Mouse (Mus musculus) limb, embryonic 14.5 days (tissue): ENCODE data around the gene Opn1sw. TPM values are rescaled to one million over a fixed set of nuclear protein-coding genes. Genes with fewer than 3 reads are reported as not detected.
"Not testable (repeated sequence)": the region's sequence is repeated elsewhere in the genome, so short reads cannot be mapped to it uniquely, and the experiment has no call there.

Source experiments
- ATAC-seq: fragments of 200-750 bp; cut with Nextera tagmentation; 2 replicates; pipeline ENCODE4 v1.8.0; 2017; ENCODE audit warnings: low read depth, moderate number of reproducible peaks, moderate TSS enrichment; ENCODE audit not compliant: low FRiP score
- DNase-seq: peaks from one replicate; pipeline ENCODE4 v3.0.0-alpha.2; 2015; ENCODE audit warnings: low spot score
- H3K27ac ChIP-seq: fragments of 300-500 bp; sonication (generic); replicated peaks from 2 replicates; pipeline ENCODE4 v1.5.1; 2014; ENCODE audit warnings: low read depth, mild to moderate bottlenecking, low read length, moderate library complexity, mixed read lengths
- H3K27me3 ChIP-seq: fragments of 300-500 bp; sonication (generic); 2 replicates; pipeline ENCODE4 v1.6.1; 2014; ENCODE audit warnings: low read length, mixed read lengths; ENCODE audit not compliant: control insufficient read depth, insufficient read depth
- H3K36me3 ChIP-seq: fragments of 300-500 bp; sonication (generic); 2 replicates; pipeline ENCODE4 v1.6.1; 2014; ENCODE audit warnings: mild to moderate bottlenecking, low read length, moderate library complexity, mixed read lengths; ENCODE audit not compliant: control insufficient read depth, insufficient read depth
- H3K4me1 ChIP-seq: fragments of 300-500 bp; sonication (generic); 2 replicates; pipeline ENCODE4 v1.6.1; 2014; ENCODE audit warnings: antibody characterized with exemption, low read length, mixed read lengths; ENCODE audit not compliant: control insufficient read depth, insufficient read depth
- H3K4me2 ChIP-seq: fragments of 300-500 bp; sonication (generic); replicated peaks from 2 replicates; pipeline ENCODE4 v1.6.1; 2014; ENCODE audit warnings: low read depth, mild to moderate bottlenecking, low read length, moderate library complexity; ENCODE audit not compliant: severe bottlenecking
- H3K4me3 ChIP-seq: fragments of 300-500 bp; sonication (generic); replicated peaks from 2 replicates; pipeline ENCODE4 v1.5.1; 2014; ENCODE audit warnings: low read length
- H3K9ac ChIP-seq: fragments of 300-500 bp; sonication (generic); 2 replicates; pipeline ENCODE4 v1.6.1; 2014; ENCODE audit warnings: mild to moderate bottlenecking, low read depth, low read length, moderate library complexity; ENCODE audit not compliant: severe bottlenecking
- H3K9me3 ChIP-seq: fragments of 300-500 bp; sonication (generic); 2 replicates; pipeline ENCODE4 v1.6.1; 2016; ENCODE audit warnings: low read length; ENCODE audit not compliant: control insufficient read depth
- POLR2A ChIP-seq: fragments of 200-500 bp; IDR thresholded peaks from 2 replicates; pipeline ENCODE4 v1.8.0; 2012; ENCODE audit warnings: inconsistent platforms, mild to moderate bottlenecking, moderate library complexity, borderline replicate concordance; ENCODE audit not compliant: insufficient read depth, insufficient read length; ENCODE audit errors: extremely low read depth
- WGBS: fragments of 180-500 bp; shearing (Covaris S2); extraction: QIAGEN DNeasy Blood & Tissue Kit; methylation state at CpG from one replicate; pipeline ENCODE4 v1.1.7; 2014; 5-methylcytosine and 5-hydroxymethylcytosine counted together
- polyA plus RNA-seq, 2 experiments: library from polyadenylated mRNA; depleted of rRNA in 1 of 2; stranded (reverse) in 1 of 2; unstranded in 1 of 2; fragments of >200 nt; fragmentation: Nextera tagmentation in 1 of 2; extraction: Ambion mirVana in 1 of 2; gene quantifications; 2 replicates each; pipeline versions ENCODE4 v1.2.1 to v1.2.3; 2012 to 2014

The Opn1sw gene
- polyA plus RNA-seq, 2 experiments: 1.3 to 2.0 TPM

GRCm38 (mm10) chr6:29351613-29352012 lies 36.7 kb downstream of the Opn1sw start:
- no peak overlapping the region for H3K9ac ChIP-seq
- peaks cover 4% of the 10 kb centered on the region for H3K36me3 ChIP-seq
- peaks cover 14% of the 10 kb centered on the region for H3K4me1 ChIP-seq
- no peak for ATAC-seq
- no peak overlapping the region for H3K27ac ChIP-seq
- DNase-seq: no peak
- no peaks in the 10 kb centered on the region for H3K27me3 ChIP-seq
- no peak for TF ChIP-seq POLR2A
- H3K4me2 ChIP-seq: no peak overlapping the region
- H3K4me3 ChIP-seq: no peak overlapping the region
- no peaks in the 10 kb centered on the region for H3K9me3 ChIP-seq

GRCm38 (mm10) chr6:29348371-29348724 lies 39.9 kb downstream of the Opn1sw start:
- Histone ChIP-seq H3K27me3 (no peaks in the 10 kb centered on the region), H3K9me3 (no peaks in the 10 kb centered on the region), H3K4me2 (peak overlapping the region; percentile 72), H3K27ac (peak overlapping the region; percentile 89), H3K9ac (peak overlapping the region; percentile 97), H3K36me3 (no peaks in the 10 kb centered on the region), H3K4me1 (peaks cover 14% of the 10 kb centered on the region), H3K4me3 (peak overlapping the region; percentile 91)
- ATAC-seq: no peak
- TF ChIP-seq POLR2A: no peak
- 0% methylated on average over 15 of the region's 15 CpGs for WGBS
- DNase-seq: peak; percentile 16

GRCm38 (mm10) chr6:29347665-29348370 lies 40.5 kb downstream of the Opn1sw start, which contains the start of gene Calu:
Calu (plus strand) TSS chr6:29348069.
- WGBS: under 1% methylated on average over 55 of the region's 55 CpGs
- H3K4me2 ChIP-seq: peak within 1 kb of the TSS; percentile 72
- peak; percentile 92; the same call in 1 of the 2 replicates for TF ChIP-seq POLR2A

GRCm38 (mm10) chr6:29347189-29347588 lies 41.1 kb downstream of the Opn1sw start:
- 33% methylated on average over 7 of the region's 7 CpGs for WGBS
- Histone ChIP-seq H3K4me2 (peak overlapping the region; percentile 61), H3K9ac (peak overlapping the region; percentile 97), H3K27me3 (no peaks in the 10 kb centered on the region), H3K27ac (peak overlapping the region; percentile 95), H3K9me3 (no peaks in the 10 kb centered on the region), H3K36me3 (no peaks in the 10 kb centered on the region), H3K4me1 (peaks cover 14% of the 10 kb centered on the region), H3K4me3 (peak overlapping the region; percentile 91)
- DNase-seq (no peak), ATAC-seq (no peak)
- no peak for TF ChIP-seq POLR2A

More at GRCm38 (mm10) chr6:29347665-29348370, 40.5 kb downstream of the Opn1sw start, which contains the start of gene Calu:
- DNase-seq (peak; percentile 100), ATAC-seq (peak; percentile 98)
- H3K4me1 ChIP-seq: peaks cover 14% of the 10 kb centered on the region
- H3K4me3 ChIP-seq: peak within 1 kb of the TSS; percentile 91
- no peaks in the 10 kb centered on the region for H3K36me3 ChIP-seq
- peak within 1 kb of the TSS; percentile 95 for H3K27ac ChIP-seq
- peak within 1 kb of the TSS; percentile 97 for H3K9ac ChIP-seq
- no peaks in the 10 kb centered on the region for H3K27me3 ChIP-seq
- no peaks in the 10 kb centered on the region for H3K9me3 ChIP-seq

- not testable (repeated sequence) for DNase-seq, ATAC-seq, H3K27me3 ChIP-seq, H3K27ac ChIP-seq, H3K4me3 ChIP-seq, H3K36me3 ChIP-seq, H3K4me2 ChIP-seq, H3K9ac ChIP-seq, H3K9me3 ChIP-seq
- peaks cover 14% of the 10 kb centered on the region for H3K4me1 ChIP-seq
- 95% methylated on average over 2 of the region's 2 CpGs for WGBS
These were observed 41.8 kb downstream of the Opn1sw start for GRCm38 (mm10) chr6:29346512-29346911.

- WGBS: 70% methylated on average over 4 of the region's 4 CpGs
- TF ChIP-seq POLR2A: no peak
- no peak for DNase-seq
These were observed 58.8 kb downstream of the Opn1sw start for GRCm38 (mm10) chr6:29329514-29329913.

More at GRCm38 (mm10) chr6:29329514-29329913, 58.8 kb downstream of the Opn1sw start:
- H3K27ac ChIP-seq: no peak overlapping the region
- H3K4me3 ChIP-seq: no peak overlapping the region
- H3K27me3 ChIP-seq: no peaks in the 10 kb centered on the region
- H3K9me3 ChIP-seq: no peaks in the 10 kb centered on the region
- H3K36me3 ChIP-seq: no peaks in the 10 kb centered on the region
- no peak overlapping the region for H3K9ac ChIP-seq
- no peaks in the 10 kb centered on the region for H3K4me1 ChIP-seq
- no peak for ATAC-seq
- H3K4me2 ChIP-seq: no peak overlapping the region
